Mouse (Mus musculus) heart, adult 11 months (tissue): ENCODE results near the gene Dnmt3l.
"Not testable (repeated sequence)": the region's sequence is repeated elsewhere in the genome, so short reads cannot be mapped to it uniquely, and the experiment has no call there.

Experiments
- DNase-seq: peaks from one replicate; pipeline ENCODE4 v3.0.0; 2022

The Dnmt3l gene

DNA sequence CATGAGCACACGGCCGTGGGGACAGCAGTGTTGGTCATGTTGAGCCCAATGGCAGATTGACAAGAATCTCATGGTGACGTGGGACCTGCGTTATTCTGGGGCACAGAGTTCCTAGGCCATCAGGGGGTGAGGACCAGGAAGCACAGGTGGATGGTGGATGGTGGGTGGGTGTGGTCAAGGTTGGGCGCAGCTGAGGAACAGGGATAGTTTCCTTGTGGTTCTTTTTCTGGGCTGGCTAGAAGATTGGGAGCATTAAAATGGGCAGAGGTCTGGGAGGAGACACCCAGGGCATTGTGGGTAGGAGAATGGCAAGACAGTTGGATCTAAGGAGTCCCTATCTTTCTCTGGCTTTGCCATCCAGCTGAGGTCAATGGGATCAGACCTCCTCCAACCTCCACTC, at the start of gene Dnmt3l:
TSS of gene Dnmt3l (plus strand) at position 301 of the 400 bp plus-strand sequence.
- no peak for DNase-seq

DNA sequence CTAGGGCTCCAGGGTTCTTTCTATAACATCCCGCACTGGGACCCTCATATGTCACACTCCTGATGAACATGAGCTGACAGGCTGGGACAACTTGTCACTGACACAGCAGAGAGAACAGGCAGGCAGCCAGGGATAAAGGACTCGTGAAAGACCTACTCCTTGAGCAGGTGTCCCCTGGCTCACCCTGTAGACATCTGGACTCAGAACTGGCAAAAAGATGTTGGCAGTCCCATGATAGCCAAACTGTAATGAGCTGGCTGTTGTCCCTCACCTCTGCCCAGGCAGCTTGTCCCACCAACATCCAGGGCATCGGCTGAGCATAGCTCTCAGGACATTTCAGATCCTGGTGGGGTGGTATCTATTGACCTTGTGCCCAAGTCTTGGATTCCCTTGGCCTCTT, 46.1 kb upstream of the Dnmt3l start:
- peak; percentile 96 for DNase-seq

DNA sequence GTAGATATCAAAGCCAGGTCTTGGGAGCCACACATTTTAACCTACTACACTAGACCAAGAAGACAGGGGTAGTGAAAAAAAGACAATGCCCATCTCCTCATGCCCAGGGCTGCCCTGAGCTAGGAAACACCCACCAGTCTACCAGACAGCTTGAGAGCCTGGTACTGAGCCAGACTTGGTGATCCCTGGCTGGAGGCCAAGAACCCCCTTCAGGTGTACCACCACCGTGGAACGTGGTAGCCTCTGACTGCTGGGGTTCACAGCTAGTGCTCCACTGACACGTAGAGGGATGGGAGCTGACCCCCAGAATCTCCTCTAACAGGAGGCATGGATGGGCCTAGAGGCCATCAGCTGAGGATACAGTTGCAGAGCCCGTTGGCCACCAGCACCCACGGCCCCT, 41.5 kb upstream of the Dnmt3l start:
- peak; percentile 84 for DNase-seq

DNA sequence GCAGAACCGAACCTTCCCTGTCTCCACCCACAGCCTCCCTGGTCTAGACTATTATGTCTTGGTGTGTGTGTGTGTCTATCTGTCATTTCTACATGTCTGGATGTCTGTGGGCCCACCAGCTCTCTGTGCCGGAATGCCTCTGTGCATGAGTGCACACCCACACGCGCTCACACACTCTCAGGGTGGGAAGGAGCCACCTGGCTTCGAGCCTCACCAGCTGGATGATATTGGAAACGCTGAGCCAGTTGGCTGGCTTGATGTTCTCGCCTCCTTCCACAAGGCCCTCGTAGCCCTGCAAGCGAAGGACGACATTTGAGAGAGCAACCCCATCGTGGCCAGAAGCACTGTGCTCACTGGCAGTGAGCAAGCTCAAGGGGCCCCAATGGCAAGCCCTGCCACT, 40.0 kb upstream of the Dnmt3l start:
- DNase-seq = peak; percentile 95

DNA sequence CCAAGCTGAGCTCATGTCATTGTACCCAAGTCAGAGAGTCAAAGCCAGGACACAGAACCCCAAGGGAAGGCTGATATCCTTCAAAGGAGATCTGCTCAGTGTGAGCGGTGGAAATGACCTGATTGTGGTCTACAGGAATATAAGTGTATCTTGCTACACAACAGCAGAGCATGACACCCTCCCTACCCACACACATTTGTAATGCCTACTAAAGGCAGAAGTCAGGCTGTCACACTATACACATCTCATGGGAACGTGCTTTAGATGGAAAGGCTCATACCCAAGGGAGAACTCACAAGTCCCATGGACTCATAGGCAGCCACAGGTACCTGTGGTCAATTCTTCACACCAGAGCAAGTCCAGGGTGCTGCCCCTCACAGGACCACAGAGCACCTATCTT, 39.4 kb upstream of the Dnmt3l start:
- DNase-seq = no peak

DNA sequence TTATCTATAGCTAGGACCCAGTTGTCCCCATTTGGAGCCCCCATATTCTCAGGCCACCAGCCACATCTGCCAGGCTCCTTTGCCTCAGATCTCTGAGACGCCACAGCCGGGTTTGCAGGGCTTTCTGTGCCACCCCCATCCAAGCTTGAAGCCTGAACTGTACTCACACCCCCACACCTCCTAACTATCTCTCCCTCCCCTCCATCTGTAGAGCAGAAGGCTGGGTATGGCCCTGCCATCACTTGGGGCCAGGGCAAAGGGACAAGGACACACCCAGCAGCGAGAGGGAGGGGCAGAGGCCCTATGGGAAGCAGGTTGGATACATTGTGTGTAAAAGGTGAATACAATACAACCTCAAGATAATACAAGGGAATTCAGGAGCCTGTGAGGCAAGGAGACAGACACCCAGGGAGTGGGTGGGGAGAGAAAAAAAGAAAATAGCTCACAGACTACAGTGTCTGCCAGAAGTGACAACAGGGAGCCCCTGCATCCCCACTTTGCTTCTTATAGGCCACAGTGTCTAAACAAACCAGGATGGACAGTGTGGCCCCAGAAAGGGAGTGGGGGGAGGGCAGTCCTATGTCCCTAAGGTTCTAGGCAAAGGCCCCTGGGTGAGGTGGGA, 37.2 kb upstream of the Dnmt3l start:
- peak; percentile 85 for DNase-seq

DNA sequence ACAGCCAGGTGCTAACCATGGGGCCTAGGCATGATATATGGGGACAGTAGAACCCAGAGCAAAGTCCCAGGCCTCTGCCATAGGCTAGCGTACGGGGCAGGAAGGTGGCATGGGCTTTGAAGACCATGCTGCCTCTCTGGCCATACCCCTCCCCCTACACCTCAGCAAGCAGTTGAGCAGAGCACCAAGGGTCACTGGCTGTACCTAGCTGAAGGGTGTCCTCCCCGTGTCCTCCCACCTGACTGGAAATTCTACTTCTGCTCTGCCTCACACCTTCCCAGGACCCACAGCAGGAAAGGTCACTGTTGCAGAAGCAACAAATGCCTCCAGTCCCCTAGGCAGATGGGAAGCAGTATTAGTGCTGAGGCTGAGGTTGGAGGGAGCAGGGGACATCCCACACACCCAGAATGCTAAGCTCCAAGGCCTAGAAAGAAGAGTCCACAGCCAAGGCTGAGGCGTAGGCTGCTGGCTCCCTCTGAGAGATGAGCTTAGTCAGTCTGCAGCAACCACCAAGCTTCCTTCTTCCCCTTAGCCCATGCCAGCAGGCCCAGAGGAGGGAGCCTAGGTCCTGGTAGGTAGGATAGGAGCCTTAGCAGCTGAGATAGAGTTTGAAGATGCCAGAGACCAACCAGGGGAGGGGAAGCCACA, 35.8 kb upstream of the Dnmt3l start:
- no peak for DNase-seq

DNA sequence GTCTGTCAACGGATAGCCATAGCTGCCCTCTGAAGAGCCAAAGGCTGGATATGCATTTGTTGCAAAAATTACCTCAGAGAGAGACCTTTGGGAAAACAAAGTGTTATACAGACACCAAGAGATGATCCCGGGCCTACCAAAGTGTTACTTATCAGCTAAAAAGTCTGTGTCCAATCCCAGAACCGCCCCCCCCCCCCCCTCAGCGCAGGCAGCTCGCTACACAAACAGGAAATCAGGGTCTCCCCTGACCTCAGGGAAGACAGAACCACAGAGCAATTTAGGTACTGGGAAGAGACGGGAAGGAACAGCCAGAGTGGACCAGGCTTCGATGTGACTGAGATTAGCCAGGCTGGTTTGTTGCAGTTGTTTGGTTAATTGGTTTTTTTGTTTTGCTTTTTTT, 34.5 kb upstream of the Dnmt3l start:
- DNase-seq = no peak

DNA sequence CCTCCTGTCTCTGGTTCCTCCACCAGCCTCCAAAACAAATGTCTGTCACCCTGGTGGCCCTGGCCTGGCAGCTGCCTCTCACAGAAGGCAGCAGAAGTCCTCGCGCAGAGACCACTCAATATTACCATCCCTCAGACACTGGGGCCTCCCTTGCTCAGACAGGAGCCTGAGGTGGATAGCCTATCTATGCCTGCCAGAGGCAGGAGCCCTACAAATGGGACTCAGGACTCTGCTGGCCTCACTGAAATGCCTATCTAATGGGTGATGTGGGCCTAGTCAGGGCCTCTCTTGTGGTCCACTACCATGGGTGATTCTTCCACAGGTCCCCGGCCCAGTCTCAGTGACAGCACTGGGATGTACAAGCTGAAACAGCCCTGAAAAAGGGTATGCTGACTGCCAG, 33.6 kb upstream of the Dnmt3l start:
- peak; percentile 86 for DNase-seq

DNA sequence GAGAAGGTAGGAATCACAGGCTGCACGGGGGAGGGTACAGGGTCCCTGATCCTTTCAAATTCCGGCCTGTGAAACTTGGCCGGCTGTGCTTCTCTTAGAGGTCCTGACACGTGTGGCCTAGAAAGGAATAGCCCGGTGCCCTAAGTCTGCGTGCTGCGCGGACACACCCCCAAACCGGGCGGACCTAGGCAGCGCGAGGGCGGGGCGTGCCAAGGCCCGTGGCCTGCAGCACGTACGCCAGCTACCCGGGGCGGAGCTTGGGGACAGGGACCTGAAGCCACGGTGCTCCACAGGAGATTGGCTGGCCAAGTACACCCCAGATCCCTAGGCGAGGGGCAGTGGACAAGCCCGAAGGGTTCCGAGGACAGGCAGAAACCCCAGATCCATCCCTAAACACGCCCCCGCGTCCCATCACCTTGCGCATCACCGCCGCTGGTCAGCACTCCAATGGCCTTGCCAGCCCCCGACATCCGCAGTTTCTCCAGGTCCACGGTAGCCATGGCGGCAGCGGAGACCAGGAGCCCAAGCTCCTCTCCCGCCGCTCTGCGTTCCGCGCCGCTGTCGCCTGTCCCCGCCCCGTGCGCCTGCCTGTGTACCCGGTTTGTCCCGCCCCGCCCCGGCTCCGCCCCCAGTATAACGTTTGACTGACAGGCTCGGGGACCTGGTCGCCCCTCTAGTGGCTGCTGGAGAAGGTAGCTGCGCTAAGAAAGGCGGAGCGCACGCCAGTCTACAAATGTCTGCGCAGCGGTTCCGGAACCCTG, 32.4 kb upstream of the Dnmt3l start:
- DNase-seq = peak; percentile 100

DNA sequence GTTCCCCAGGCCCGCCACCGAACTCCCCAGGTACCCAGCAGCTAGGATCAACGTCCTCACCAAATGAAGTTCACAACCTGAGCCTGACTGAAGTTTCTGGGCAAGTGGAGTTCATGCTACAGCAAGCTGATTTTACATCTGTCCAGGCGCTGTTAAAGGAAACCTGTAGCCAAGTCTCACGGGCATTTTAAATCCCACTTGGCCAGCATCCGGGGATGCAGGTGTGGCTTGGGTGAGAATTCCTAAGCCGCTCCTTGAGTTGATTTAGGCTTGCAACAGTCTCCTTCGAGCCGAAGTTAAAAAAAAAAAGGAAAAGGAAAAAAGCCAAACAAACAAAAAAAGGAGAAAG, 31.8 kb upstream of the Dnmt3l start, which contains the start of gene Pfkl:
TSS of gene Pfkl (minus strand) at position 139 of the 349 bp plus-strand sequence.
- DNase-seq = no peak

DNA sequence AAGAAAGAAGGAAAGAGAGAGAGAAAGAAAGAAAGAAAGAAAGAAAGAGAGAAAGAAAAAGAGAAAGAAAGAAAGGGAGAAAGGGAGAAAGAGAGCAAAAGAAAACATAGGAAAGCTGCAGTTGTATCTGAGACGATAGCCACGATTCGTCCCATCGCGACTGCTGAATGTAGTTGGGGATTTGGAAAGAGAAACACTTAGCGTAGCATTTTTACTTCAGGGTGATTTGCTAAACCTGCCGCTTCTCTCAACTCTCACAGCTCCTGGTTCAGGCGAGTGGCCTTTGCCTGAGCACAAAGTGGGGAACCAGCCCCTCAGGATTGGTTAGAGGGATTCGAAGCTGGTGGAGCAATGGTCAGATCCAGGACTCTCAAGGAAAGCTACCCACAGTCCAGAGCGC, 31.4 kb upstream of the Dnmt3l start:
- no peak for DNase-seq

DNA sequence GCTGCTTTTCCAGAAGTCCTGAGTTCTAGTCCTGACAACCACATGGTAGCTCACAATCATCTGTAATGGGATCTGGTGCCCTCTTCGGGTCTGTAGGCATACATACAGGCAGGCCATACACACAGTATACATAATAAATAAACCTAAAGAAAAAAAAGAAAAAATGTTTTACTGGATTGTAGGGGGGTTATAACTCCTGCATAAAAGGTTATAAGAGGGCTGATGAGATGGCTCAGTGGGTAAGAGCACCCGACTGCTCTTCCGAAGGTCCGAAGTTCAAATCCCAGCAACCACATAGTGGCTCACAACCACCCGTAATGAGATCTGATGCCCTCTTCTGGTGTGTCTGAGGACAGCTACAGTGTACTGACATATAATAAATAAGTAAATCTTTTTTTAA, 30.6 kb upstream of the Dnmt3l start:
- DNase-seq = not testable (repeated sequence)

DNA sequence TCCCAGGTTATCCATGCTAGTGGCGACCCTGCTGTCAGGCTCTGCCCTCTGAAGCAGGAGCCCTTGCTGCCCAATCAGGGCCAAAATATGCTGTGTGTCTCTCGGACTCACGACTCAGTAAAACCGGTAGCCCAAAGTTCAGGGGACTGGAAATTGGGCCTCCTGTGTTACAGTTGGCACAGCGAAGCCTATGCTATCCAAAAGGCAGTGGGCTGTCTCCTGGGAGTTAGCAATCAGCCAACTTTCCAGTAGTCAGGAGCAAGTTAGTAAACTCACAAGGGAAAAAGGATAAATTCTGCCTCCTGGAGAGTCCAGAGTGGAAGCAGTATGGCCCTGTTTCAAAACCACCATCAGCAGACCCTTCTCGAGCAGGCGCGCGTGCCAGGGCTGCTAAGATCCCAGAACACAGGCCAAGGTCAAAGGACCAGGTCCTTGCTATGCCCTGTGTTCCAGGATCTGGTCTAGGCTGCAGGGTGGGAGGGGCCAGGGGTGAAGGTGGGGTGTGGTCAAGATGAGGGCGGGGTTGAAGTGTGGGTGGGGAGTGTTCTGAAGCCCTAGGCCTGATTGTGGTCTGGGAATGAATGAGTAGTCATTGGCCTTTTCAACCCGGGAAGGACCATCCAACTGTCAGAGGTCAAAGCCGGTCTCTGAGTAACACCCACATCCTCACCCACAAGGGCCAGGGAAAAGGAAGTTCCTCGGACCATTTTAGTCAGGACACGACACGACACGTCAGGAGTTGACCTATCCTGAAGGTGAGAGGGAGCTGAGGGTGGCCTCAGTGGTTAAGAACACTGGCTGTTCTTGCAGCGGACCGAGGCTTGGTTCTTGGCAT, 28.9 kb upstream of the Dnmt3l start:
- no peak for DNase-seq

DNA sequence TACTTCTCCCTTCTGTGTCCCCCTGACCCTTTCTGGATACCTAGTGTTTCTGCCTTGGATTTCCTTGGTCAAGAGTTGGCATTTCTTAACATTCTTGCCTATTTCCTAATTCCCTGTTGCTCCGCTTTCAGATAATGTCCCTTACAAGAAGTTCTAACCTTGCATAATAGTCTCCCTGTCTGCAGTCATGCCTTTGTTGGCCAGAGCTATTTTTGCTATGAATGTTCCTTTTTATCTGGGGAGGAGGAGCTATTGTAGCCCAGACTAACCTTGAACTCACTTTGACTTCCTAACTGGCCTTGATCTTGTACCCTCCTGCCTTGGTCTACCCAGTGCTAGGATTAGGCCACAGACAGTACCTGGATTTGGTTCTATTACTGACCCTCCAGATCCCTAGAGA, 26.3 kb upstream of the Dnmt3l start:
- no peak for DNase-seq

DNA sequence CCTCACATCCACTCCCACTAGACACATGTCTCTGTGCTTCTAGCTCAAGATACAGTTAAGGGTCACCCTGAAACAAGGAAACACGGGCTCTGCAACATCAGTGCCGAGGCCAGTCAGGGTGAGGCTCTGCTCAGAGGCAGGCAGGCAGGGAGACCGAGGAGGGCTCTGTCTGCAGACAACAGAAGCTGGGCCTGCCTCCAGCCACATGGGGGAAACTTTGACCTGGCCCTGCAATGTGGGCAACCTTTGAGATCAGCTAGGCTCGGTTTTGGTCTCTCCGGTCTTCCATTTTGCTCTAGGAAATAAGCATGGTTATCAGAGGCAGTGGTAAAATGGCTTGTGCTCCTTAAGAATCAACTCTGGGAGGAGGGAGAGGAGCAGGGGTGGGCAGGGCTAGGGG, 25.4 kb upstream of the Dnmt3l start:
- no peak for DNase-seq

DNA sequence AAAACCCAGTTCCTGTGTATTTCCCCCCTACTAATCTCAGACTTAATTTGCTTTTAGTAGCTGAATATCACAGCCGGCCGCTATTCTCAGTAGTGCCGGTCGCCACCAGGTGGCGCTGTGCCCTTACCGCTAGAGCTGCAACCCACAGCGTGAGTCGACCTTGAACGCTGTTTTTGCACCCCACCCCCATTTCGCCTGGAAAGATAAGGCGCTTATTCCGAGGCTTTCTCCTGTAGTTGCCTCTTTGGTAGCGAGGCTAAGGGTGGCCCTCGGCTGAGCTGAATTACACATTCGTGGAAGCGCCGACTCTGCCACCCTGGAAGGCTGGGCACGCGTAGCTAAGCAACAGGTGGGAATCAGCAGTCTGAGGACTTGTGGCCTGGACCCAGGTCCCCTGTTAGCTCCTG, 22.9 kb upstream of the Dnmt3l start:
- peak; percentile 94 for DNase-seq

DNA sequence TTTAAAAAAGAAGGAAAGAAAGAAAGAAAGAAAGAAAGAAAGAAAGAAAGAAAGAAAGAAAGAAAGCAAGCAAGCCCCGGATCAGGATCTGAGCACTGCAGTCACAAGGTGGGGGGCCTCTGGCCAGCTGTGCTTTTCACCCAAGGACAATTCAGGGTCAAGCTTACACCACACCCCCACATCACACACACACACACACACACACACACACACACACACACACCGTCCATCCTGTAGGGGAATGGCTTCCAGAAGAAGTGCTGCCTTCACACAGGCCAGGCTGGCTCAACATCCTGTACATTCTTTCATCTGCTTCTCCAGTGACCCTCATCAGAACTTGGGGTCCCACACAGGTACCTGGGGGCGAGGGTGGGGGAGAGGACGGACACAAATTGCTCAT, 22.5 kb upstream of the Dnmt3l start:
- no peak for DNase-seq

DNA sequence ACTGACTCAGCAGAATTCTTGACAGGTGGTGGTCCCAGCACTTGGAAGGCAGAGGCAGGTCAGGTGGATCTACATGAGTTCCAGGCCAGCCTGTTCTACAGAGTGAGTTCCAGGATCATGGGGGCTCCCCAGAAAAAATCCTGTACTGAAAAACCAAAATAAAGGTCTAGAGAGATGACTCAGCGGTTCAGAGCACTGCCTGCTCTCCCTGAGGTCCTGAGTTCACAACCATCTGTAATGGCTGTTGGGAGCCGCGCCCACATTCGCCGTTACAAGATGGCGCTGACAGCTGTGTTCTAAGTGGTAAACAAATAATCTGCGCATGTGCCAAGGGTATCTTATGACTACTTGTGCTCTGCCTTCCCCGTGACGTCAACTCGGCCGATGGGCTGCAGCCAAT, 21.8 kb upstream of the Dnmt3l start:
- DNase-seq = not testable (repeated sequence)

DNA sequence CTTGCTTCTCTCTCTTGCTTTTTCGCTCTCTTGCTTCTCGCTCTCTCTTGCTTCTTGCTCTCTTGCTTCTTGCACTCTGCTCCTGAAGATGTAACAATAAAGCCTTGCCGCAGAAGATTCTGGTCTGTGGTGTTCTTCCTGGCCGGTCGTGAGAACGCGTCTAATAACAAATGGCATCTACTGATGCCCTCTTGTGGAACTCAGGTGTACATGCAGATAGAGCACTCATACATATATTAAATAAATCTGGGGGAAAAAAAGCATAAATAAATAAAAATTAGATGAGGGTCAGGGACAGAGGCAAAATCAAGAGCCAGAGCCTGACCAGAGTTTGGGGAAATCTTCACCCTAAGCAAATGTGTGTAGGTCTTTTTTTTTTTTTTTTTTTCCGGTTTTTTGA, 16.3 kb upstream of the Dnmt3l start:
- DNase-seq = not testable (repeated sequence)

DNA sequence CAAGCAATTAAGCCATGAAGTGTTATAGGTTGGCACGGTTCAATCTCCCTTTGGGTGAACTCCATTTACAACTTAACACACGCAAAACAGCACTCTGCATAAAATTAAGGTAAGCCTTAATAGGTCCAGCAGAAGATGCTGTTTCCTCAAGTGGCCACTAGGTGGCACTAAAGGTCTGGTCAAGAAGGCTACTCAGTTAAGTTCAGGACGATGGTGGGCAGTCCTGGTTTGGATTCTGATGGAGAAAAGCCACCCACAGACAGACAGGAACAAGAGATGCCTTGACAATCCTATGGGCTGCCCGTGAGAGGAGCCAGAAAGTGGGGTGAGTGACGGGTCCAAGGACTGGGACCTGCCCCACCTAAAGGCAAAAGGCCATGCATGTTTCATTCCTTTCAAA, 13.6 kb upstream of the Dnmt3l start:
- peak; percentile 94 for DNase-seq

DNA sequence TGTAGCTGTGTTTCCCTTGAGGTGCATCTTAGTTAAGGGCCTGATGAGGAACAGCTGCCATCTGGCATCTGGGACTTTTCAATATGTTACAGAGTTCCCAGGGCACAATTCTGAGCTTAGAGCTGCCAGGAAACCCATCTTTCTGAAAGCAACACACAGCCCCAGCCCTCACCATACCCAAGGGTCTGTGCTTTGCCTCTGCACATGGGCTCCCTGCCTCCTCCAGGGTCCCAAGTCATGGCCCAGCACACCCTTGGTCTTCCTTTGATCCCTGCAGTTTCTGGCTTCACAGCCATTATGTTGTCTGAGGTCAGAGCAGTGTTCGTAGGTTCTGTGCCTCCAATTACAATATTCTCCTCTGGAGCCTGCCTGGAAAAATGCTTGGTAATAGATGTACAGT, 12.7 kb upstream of the Dnmt3l start:
- no peak for DNase-seq

DNA sequence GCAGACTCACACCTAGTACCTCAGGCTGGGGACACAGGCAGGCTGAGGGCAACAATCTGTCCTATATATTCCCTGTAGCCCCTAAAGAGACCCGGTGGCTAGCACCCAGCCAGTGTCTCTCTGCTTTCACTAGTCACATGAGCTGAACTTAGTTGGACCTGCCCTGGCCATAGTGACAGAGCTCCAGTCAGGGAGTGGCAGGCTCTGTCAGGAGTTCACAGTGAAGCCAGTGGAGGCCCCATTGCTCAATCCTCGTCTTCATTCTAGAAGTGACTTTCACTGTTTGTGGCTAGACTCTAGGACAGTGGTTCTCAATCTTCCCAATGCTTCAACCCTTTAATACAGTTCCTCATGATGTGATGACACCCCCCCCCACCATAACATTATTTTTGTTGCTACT, 9.8 kb upstream of the Dnmt3l start:
- DNase-seq = no peak
